Mouse (Mus musculus): ENCODE results near the gene Prf1.

Gene Prf1

GRCm38 (mm10) chr10:61297477-61297876 is at the start of gene Prf1:
Prf1 (plus strand) TSS chr10:61297833.
- no peak for TF ChIP-seq GATA4 (IDR thresholded peaks at IDR 0.05; ENCODE audit: insufficient replicate concordance, low read length)

- TF ChIP-seq GATA4 (IDR thresholded peaks at IDR 0.05; ENCODE audit: insufficient replicate concordance, low read length): no peak
These were observed 49.0 kb upstream of the Prf1 start for GRCm38 (mm10) chr10:61248596-61249114.

- TF ChIP-seq GATA4 (IDR thresholded peaks at IDR 0.05; ENCODE audit: insufficient replicate concordance, low read length): no peak
These were observed 47.7 kb upstream of the Prf1 start for GRCm38 (mm10) chr10:61249951-61250350.

GRCm38 (mm10) chr10:61254761-61255160 is 42.9 kb upstream of the Prf1 start:
- TF ChIP-seq GATA4 (IDR thresholded peaks at IDR 0.05; ENCODE audit: insufficient replicate concordance, low read length): no peak

GRCm38 (mm10) chr10:61255190-61255589 is 42.4 kb upstream of the Prf1 start:
- no peak for TF ChIP-seq GATA4 (IDR thresholded peaks at IDR 0.05; ENCODE audit: insufficient replicate concordance, low read length)

GRCm38 (mm10) chr10:61256665-61257064 is 41.0 kb upstream of the Prf1 start:
- TF ChIP-seq GATA4 (IDR thresholded peaks at IDR 0.05; ENCODE audit: insufficient replicate concordance, low read length): no peak

GRCm38 (mm10) chr10:61258131-61258530 is 39.5 kb upstream of the Prf1 start:
- TF ChIP-seq GATA4 (IDR thresholded peaks at IDR 0.05; ENCODE audit: insufficient replicate concordance, low read length): no peak

- no peak for TF ChIP-seq GATA4 (IDR thresholded peaks at IDR 0.05; ENCODE audit: insufficient replicate concordance, low read length)
These were observed 36.1 kb upstream of the Prf1 start for GRCm38 (mm10) chr10:61261229-61262156.

GRCm38 (mm10) chr10:61263606-61264005 is 34.0 kb upstream of the Prf1 start:
- no peak for TF ChIP-seq GATA4 (IDR thresholded peaks at IDR 0.05; ENCODE audit: insufficient replicate concordance, low read length)

- no peak for TF ChIP-seq GATA4 (IDR thresholded peaks at IDR 0.05; ENCODE audit: insufficient replicate concordance, low read length)
These were observed 30.3 kb upstream of the Prf1 start for GRCm38 (mm10) chr10:61267378-61267777.

- TF ChIP-seq GATA4 (IDR thresholded peaks at IDR 0.05; ENCODE audit: insufficient replicate concordance, low read length): 0 out of 2 replicates have a peak, but pooled peaks have one; percentile 11
These were observed 25.5 kb upstream of the Prf1 start for GRCm38 (mm10) chr10:61272089-61272626.

GRCm38 (mm10) chr10:61272631-61273030 is 25.0 kb upstream of the Prf1 start:
- no peak for TF ChIP-seq GATA4 (IDR thresholded peaks at IDR 0.05; ENCODE audit: insufficient replicate concordance, low read length)

- TF ChIP-seq GATA4 (IDR thresholded peaks at IDR 0.05; ENCODE audit: insufficient replicate concordance, low read length): no peak
These were observed 24.4 kb upstream of the Prf1 start, which contains the start of gene Adamts14 for GRCm38 (mm10) chr10:61273081-61273843. Adamts14 (minus strand) TSS chr10:61273438.

GRCm38 (mm10) chr10:61273844-61274215 is 23.8 kb upstream of the Prf1 start:
- TF ChIP-seq GATA4 (IDR thresholded peaks at IDR 0.05; ENCODE audit: insufficient replicate concordance, low read length): no peak

GRCm38 (mm10) chr10:61274532-61274931 is 23.1 kb upstream of the Prf1 start:
- no peak for TF ChIP-seq GATA4 (IDR thresholded peaks at IDR 0.05; ENCODE audit: insufficient replicate concordance, low read length)
